Mouse (Mus musculus): ENCODE data around the gene Klhl10. TPM values are rescaled to one million over a fixed set of nuclear protein-coding genes. Genes with fewer than 3 reads are reported as not detected.

Klhl10 gene
- polyA plus RNA-seq, 1 experiment from 2014 or later: 0.82 TPM

- peak within 1 kb of the TSS; percentile 68 for H3K9ac ChIP-seq (replicated peaks; ENCODE audit: low read length)
- H3K9me3 ChIP-seq (ENCODE audit: control insufficient read depth, low read length): no peaks in the 10 kb centered on the region
- peak within 1 kb of the TSS; percentile 67 for H3K27ac ChIP-seq (replicated peaks; ENCODE audit: low read depth, low read length)
- ATAC-seq (ENCODE audit: low FRiP score, low TSS enrichment): peak; percentile 82
- peak within 1 kb of the TSS; percentile 60 for H3K4me3 ChIP-seq (replicated peaks; ENCODE audit: low read depth, low read length)
- peak within 1 kb of the TSS; percentile 62 for H3K4me2 ChIP-seq (ENCODE audit: low read length)
- peaks cover 19% of the 10 kb centered on the region for H3K27me3 ChIP-seq (ENCODE audit: control insufficient read depth, insufficient read depth, low read length)
- 0 out of 2 replicates have a peak, but pooled peaks cover 3% of the 10 kb centered on the region for H3K36me3 ChIP-seq (ENCODE audit: control insufficient read depth, insufficient read depth, low read length)
- H3K4me1 ChIP-seq (ENCODE audit: control insufficient read depth, insufficient read depth, low read length): peaks cover 10% of the 10 kb centered on the region
- DNase-seq: peak; percentile 88
- WGBS: 2% methylated on average over 93 of the region's 93 CpGs
Observed at GRCm38 (mm10) chr11:100414021-100414913, 27.4 kb upstream of the Klhl10 start, which contains the start of gene P3h4. Gene P3h4, minus strand, starts transcription at chr11:100414836.

GRCm38 (mm10) chr11:100414914-100415822 lies 26.5 kb upstream of the Klhl10 start, which contains the start of gene Fkbp10:
Gene Fkbp10, plus strand, starts transcription at chr11:100415697.
- under 1% methylated on average over 31 of the region's 31 CpGs for WGBS
- DNase-seq: peak; percentile 51

GRCm38 (mm10) chr11:100421537-100421936 lies 20.2 kb upstream of the Klhl10 start:
- no peak overlapping the region for H3K9ac ChIP-seq (replicated peaks; ENCODE audit: low read length)
- no peaks in the 10 kb centered on the region for H3K4me1 ChIP-seq (ENCODE audit: control insufficient read depth, insufficient read depth, low read length)
- no peaks in the 10 kb centered on the region for H3K36me3 ChIP-seq (ENCODE audit: control insufficient read depth, insufficient read depth, low read length)
- H3K27me3 ChIP-seq (ENCODE audit: control insufficient read depth, insufficient read depth, low read length): no peaks in the 10 kb centered on the region
- 36% methylated on average over 8 of the region's 8 CpGs for WGBS
- DNase-seq: no peak
- H3K27ac ChIP-seq (replicated peaks; ENCODE audit: low read depth, low read length): no peak overlapping the region
- H3K4me2 ChIP-seq (ENCODE audit: low read length): no peak overlapping the region
- no peaks in the 10 kb centered on the region for H3K9me3 ChIP-seq (ENCODE audit: control insufficient read depth, low read length)
- no peak for ATAC-seq (ENCODE audit: low FRiP score, low TSS enrichment)
- no peak overlapping the region for H3K4me3 ChIP-seq (replicated peaks; ENCODE audit: low read depth, low read length)

More at GRCm38 (mm10) chr11:100414914-100415822, 26.5 kb upstream of the Klhl10 start, which contains the start of gene Fkbp10:
- peaks cover 19% of the 10 kb centered on the region for H3K27me3 ChIP-seq (ENCODE audit: control insufficient read depth, insufficient read depth, low read length)
- H3K4me1 ChIP-seq (ENCODE audit: control insufficient read depth, insufficient read depth, low read length): peaks cover 10% of the 10 kb centered on the region
- ATAC-seq (ENCODE audit: low FRiP score, low TSS enrichment): peak; percentile 33
- H3K36me3 ChIP-seq (ENCODE audit: control insufficient read depth, insufficient read depth, low read length): no peaks in the 10 kb centered on the region
- H3K27ac ChIP-seq (replicated peaks; ENCODE audit: low read depth, low read length): peak within 1 kb of the TSS; percentile 67
- peak within 1 kb of the TSS; percentile 68 for H3K9ac ChIP-seq (replicated peaks; ENCODE audit: low read length)
- H3K4me2 ChIP-seq (ENCODE audit: low read length): peak within 1 kb of the TSS; percentile 62
- H3K4me3 ChIP-seq (replicated peaks; ENCODE audit: low read depth, low read length): peak within 1 kb of the TSS; percentile 60
- no peaks in the 10 kb centered on the region for H3K9me3 ChIP-seq (ENCODE audit: control insufficient read depth, low read length)

GRCm38 (mm10) chr11:100423836-100424235 lies 17.9 kb upstream of the Klhl10 start:
- no peak for ATAC-seq (ENCODE audit: low FRiP score, low TSS enrichment)

GRCm38 (mm10) chr11:100425851-100426250 lies 15.9 kb upstream of the Klhl10 start:
- peak; percentile 72 for DNase-seq
- Histone ChIP-seq H3K27me3 (ENCODE audit: control insufficient read depth, insufficient read depth, low read length) (no peaks in the 10 kb centered on the region), H3K36me3 (ENCODE audit: control insufficient read depth, insufficient read depth, low read length) (peaks cover 19% of the 10 kb centered on the region), H3K9ac (replicated peaks; ENCODE audit: low read length) (no peak overlapping the region; the same call in 1 of the 2 replicates), H3K4me1 (ENCODE audit: control insufficient read depth, insufficient read depth, low read length) (no peaks in the 10 kb centered on the region), H3K4me2 (ENCODE audit: low read length) (no peak overlapping the region), H3K4me3 (replicated peaks; ENCODE audit: low read depth, low read length) (no peak overlapping the region), H3K9me3 (ENCODE audit: control insufficient read depth, low read length) (no peaks in the 10 kb centered on the region), H3K27ac (replicated peaks; ENCODE audit: low read depth, low read length) (no peak overlapping the region)
- WGBS: 34% methylated on average over 7 of the region's 7 CpGs
- no peak for ATAC-seq (ENCODE audit: low FRiP score, low TSS enrichment)

More at GRCm38 (mm10) chr11:100423836-100424235, 17.9 kb upstream of the Klhl10 start:
- no peaks in the 10 kb centered on the region for H3K4me1 ChIP-seq (ENCODE audit: control insufficient read depth, insufficient read depth, low read length)
- H3K27me3 ChIP-seq (ENCODE audit: control insufficient read depth, insufficient read depth, low read length): no peaks in the 10 kb centered on the region
- H3K4me2 ChIP-seq (ENCODE audit: low read length): no peak overlapping the region
- H3K9me3 ChIP-seq (ENCODE audit: control insufficient read depth, low read length): no peaks in the 10 kb centered on the region
- DNase-seq: no peak
- no peak overlapping the region for H3K9ac ChIP-seq (replicated peaks; ENCODE audit: low read length)
- H3K27ac ChIP-seq (replicated peaks; ENCODE audit: low read depth, low read length): no peak overlapping the region
- H3K36me3 ChIP-seq (ENCODE audit: control insufficient read depth, insufficient read depth, low read length): no peaks in the 10 kb centered on the region
- no peak overlapping the region for H3K4me3 ChIP-seq (replicated peaks; ENCODE audit: low read depth, low read length)
- WGBS: 87% methylated on average over 7 of the region's 7 CpGs

- H3K27ac ChIP-seq (replicated peaks; ENCODE audit: low read depth, low read length): no peak overlapping the region
- ATAC-seq (ENCODE audit: low FRiP score, low TSS enrichment) (no peak), DNase-seq (no peak)
- peaks cover 22% of the 10 kb centered on the region for H3K36me3 ChIP-seq (ENCODE audit: control insufficient read depth, insufficient read depth, low read length)
- 90% methylated on average over 3 of the region's 3 CpGs for WGBS
- no peaks in the 10 kb centered on the region for H3K9me3 ChIP-seq (ENCODE audit: control insufficient read depth, low read length)
- H3K4me2 ChIP-seq (ENCODE audit: low read length): no peak overlapping the region
- H3K27me3 ChIP-seq (ENCODE audit: control insufficient read depth, insufficient read depth, low read length): no peaks in the 10 kb centered on the region
- no peak overlapping the region for H3K9ac ChIP-seq (replicated peaks; ENCODE audit: low read length)
- no peaks in the 10 kb centered on the region for H3K4me1 ChIP-seq (ENCODE audit: control insufficient read depth, insufficient read depth, low read length)
- no peak overlapping the region for H3K4me3 ChIP-seq (replicated peaks; ENCODE audit: low read depth, low read length)
Observed at GRCm38 (mm10) chr11:100426820-100427219, 14.9 kb upstream of the Klhl10 start.

GRCm38 (mm10) chr11:100428612-100429199 lies 13.0 kb upstream of the Klhl10 start:
- Histone ChIP-seq H3K4me3 (replicated peaks; ENCODE audit: low read depth, low read length) (no peak overlapping the region), H3K9ac (replicated peaks; ENCODE audit: low read length) (no peak overlapping the region), H3K27me3 (ENCODE audit: control insufficient read depth, insufficient read depth, low read length) (no peaks in the 10 kb centered on the region), H3K4me1 (ENCODE audit: control insufficient read depth, insufficient read depth, low read length) (no peaks in the 10 kb centered on the region), H3K9me3 (ENCODE audit: control insufficient read depth, low read length) (no peaks in the 10 kb centered on the region), H3K4me2 (ENCODE audit: low read length) (no peak overlapping the region), H3K27ac (replicated peaks; ENCODE audit: low read depth, low read length) (0 out of 2 replicates have a peak overlapping the region, but pooled peaks have one; percentile 9), H3K36me3 (ENCODE audit: control insufficient read depth, insufficient read depth, low read length) (peaks cover 32% of the 10 kb centered on the region)
- ATAC-seq (ENCODE audit: low FRiP score, low TSS enrichment) (no peak), DNase-seq (peak; percentile 27)
- 78% methylated on average over 9 of the region's 9 CpGs for WGBS

- Histone ChIP-seq H3K4me1 (ENCODE audit: control insufficient read depth, insufficient read depth, low read length) (no peaks in the 10 kb centered on the region), H3K9ac (replicated peaks; ENCODE audit: low read length) (no peak overlapping the region), H3K27ac (replicated peaks; ENCODE audit: low read depth, low read length) (no peak overlapping the region), H3K4me2 (ENCODE audit: low read length) (no peak overlapping the region), H3K27me3 (ENCODE audit: control insufficient read depth, insufficient read depth, low read length) (no peaks in the 10 kb centered on the region), H3K4me3 (replicated peaks; ENCODE audit: low read depth, low read length) (no peak overlapping the region), H3K9me3 (ENCODE audit: control insufficient read depth, low read length) (no peaks in the 10 kb centered on the region), H3K36me3 (ENCODE audit: control insufficient read depth, insufficient read depth, low read length) (peaks cover 38% of the 10 kb centered on the region)
- no peak for DNase-seq
- 84% methylated on average over 7 of the region's 7 CpGs for WGBS
- no peak for ATAC-seq (ENCODE audit: low FRiP score, low TSS enrichment)
Observed at GRCm38 (mm10) chr11:100430052-100430451, 11.7 kb upstream of the Klhl10 start.

Data from midbrain, embryonic 14.5 days (tissue).